In the genomic region with DNA sequence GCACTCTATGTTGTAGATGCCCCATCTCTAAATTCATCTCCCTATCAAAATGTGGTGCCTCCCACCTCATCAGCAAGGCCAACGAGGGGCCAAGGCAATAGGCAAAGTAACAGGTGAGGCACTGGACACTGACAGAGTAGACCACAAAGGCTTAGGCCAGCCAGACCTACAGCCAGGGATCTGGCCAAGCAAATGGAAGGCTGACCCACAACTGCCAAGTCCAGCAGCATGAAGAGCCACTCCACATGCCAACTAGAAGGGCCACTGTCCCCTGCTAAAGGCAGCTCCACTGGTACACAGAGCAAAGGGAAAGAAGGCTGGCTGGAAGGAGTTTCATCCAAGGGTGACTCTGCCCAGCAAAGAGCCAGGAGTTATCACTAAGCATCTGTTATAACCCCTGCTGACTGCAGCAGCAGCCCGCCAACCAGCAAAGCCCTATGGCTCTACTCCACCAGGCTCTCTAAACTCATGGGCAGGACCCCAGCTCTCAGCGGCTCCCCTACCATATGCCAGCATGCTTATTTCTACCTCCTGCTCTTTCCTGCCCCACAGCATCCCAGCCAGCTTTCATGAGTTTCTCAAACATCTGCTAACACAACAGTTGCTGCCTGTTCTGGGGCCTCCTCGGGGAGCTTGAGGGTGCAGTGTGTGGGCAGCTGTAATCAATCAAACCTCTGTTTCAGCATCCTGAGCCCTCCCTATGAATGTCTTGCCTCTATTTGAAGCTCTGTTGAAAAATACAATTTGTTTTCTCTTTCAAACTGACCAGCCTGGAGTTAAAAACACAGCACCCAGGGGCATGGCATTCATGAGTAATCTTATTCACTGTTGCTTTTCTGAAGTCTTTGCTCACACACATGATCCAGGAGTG, we compare ENCODE assay signal across 8 mouse cellular contexts. TPM values are rescaled to one million over a fixed set of nuclear protein-coding genes. Genes with fewer than 3 reads are reported as not detected.
A peak's percentile ranks its signal among the peaks of the same experiment; 100 is the strongest.
DNase-seq lines count a peak whose midpoint lies in the region; ATAC-seq lines count a peak whose summit lies in the region.

No protein-coding gene starts in this region.

- no peak for ATAC-seq in heart, embryonic 11.5 days (replicated peaks; ENCODE audit: insufficient number of reproducible peaks, low FRiP score, low TSS enrichment)
- ATAC-seq in heart, embryonic 14.5 days (ENCODE audit: insufficient number of reproducible peaks, insufficient read depth, low FRiP score, low read depth): no peak
- peak; percentile 25; the same call in 1 of the 2 replicates for ATAC-seq in liver, embryonic 15.5 days (ENCODE audit: insufficient read depth)

- no peak overlapping the region for H3K9ac ChIP-seq in heart, embryonic 11.5 days (ENCODE audit: low read depth, low read length)
- H3K9ac ChIP-seq in heart, embryonic 14.5 days (ENCODE audit: low read length): 0 out of 2 replicates have a peak overlapping the region, but pooled peaks have one; percentile 25
- H3K9ac ChIP-seq in liver, embryonic 15.5 days: no peak overlapping the region

- DNase-seq in heart, postnatal 25 days (ENCODE audit: low spot score): no peak
- DNase-seq in embryo, embryonic 10.5 days (ENCODE audit: low spot score): peak; percentile 23
- no peak for DNase-seq in yolk sac, embryonic 10.5 days (ENCODE audit: low spot score)
- no peak for DNase-seq in spleen, adult 12 weeks (ENCODE audit: low spot score)
- no peak for DNase-seq in spleen, adult 18-20 months

- no peak overlapping the region for H3K4me3 ChIP-seq in heart, embryonic 11.5 days (ENCODE audit: low read depth, low read length)
- H3K4me3 ChIP-seq in heart, embryonic 14.5 days (ENCODE audit: control insufficient read depth in 1 of 2, insufficient read depth in 1 of 2, low read depth in 1 of 2, low read length in 2 of 2): no peak overlapping the region
- H3K4me3 ChIP-seq in liver, embryonic 15.5 days (replicated peaks): no peak overlapping the region

- H3K4me1 ChIP-seq in heart, embryonic 11.5 days (ENCODE audit: control insufficient read depth, insufficient read depth, low read length): peaks cover 24% of the 10 kb centered on the region
- H3K4me1 ChIP-seq in heart, embryonic 14.5 days (ENCODE audit: control insufficient read depth in 2 of 2, insufficient read depth in 2 of 2, low read length in 2 of 2): peaks cover 27 to 29% of the 10 kb centered on the region in 2 experiments
- H3K4me1 ChIP-seq in liver, embryonic 15.5 days (replicated peaks): peaks cover 56% of the 10 kb centered on the region

- H3K9me3 ChIP-seq in heart, embryonic 11.5 days (replicated peaks; ENCODE audit: control insufficient read depth, low read length): no peaks in the 10 kb centered on the region
- no peaks in the 10 kb centered on the region for H3K9me3 ChIP-seq in heart, embryonic 14.5 days (ENCODE audit: control insufficient read depth, low read length)
- H3K9me3 ChIP-seq in liver, embryonic 15.5 days (replicated peaks): no peaks in the 10 kb centered on the region

- no peaks in the 10 kb centered on the region for H3K27me3 ChIP-seq in heart, embryonic 11.5 days (ENCODE audit: control insufficient read depth, insufficient read depth, low read length)
- H3K27me3 ChIP-seq in heart, embryonic 14.5 days (ENCODE audit: control insufficient read depth, insufficient read depth, low read length): no peaks in the 10 kb centered on the region
- H3K27me3 ChIP-seq in liver, embryonic 15.5 days: no peaks in the 10 kb centered on the region

- no peak overlapping the region for H3K4me2 ChIP-seq in heart, embryonic 11.5 days
- H3K4me2 ChIP-seq in heart, embryonic 14.5 days (ENCODE audit: low read length): no peak overlapping the region
- no peak overlapping the region for H3K4me2 ChIP-seq in liver, embryonic 15.5 days

- 60% methylated on average over 4 of the region's 4 CpGs for WGBS in heart, embryonic 11.5 days (ENCODE audit: insufficient replicate concordance)
- 63% methylated on average over 4 of the region's 4 CpGs for WGBS in heart, embryonic 14.5 days
- 59% methylated on average over 4 of the region's 4 CpGs for WGBS in liver, embryonic 15.5 days (ENCODE audit: insufficient replicate concordance)

- peak overlapping the region; percentile 2 for H3K27ac ChIP-seq in heart, embryonic 11.5 days (ENCODE audit: low read depth, low read length)
- peak overlapping the region; percentile 55 to 68 for H3K27ac ChIP-seq in heart, embryonic 14.5 days (replicated peaks in 1 of 2; ENCODE audit: control insufficient read depth in 1 of 2, insufficient read depth in 1 of 2, low read depth in 2 of 2, low read length in 2 of 2)
- no peak overlapping the region for H3K27ac ChIP-seq in liver, embryonic 15.5 days (replicated peaks)

- intact Hi-C loops in heart, postnatal 25 days (cut with DNase I): no loop called here

- H3K36me3 ChIP-seq in heart, embryonic 11.5 days (ENCODE audit: control insufficient read depth, insufficient read depth, low read length): 0 out of 2 replicates have a peak, but pooled peaks cover 9% of the 10 kb centered on the region
- H3K36me3 ChIP-seq in heart, embryonic 14.5 days (ENCODE audit: control insufficient read depth, insufficient read depth, low read length): peaks cover 29% of the 10 kb centered on the region
- H3K36me3 ChIP-seq in liver, embryonic 15.5 days (replicated peaks): peaks cover 98% of the 10 kb centered on the region

RNA-seq across cellular contexts. Expression of a gene that starts 59.9 kb away (rescaled TPM):
- 11.9 and 14.5 TPM in 2 replicates for polyA plus RNA-seq in heart, embryonic 11.5 days (2014; fragmentation: Nextera tagmentation; extraction: Ambion mirVana)
- total RNA-seq in heart, postnatal 25 days (2021): 10 to 100 TPM; 25.8 to 26.8 TPM
- 15.4 and 15.6 TPM in 2 replicates for polyA plus RNA-seq in heart, embryonic 14.5 days (2014; fragmentation: Nextera tagmentation; extraction: Ambion mirVana)
- polyA plus RNA-seq in liver, embryonic 15.5 days (2015; fragmentation: Nextera tagmentation; extraction: Ambion mirVana): 25.5 and 28.0 TPM in 2 replicates
